Mouse (Mus musculus) embryo, embryonic 10 days (tissue): ENCODE data around the gene Avp.

Source experiments
- DNase-seq: peaks from one replicate; pipeline ENCODE4 v3.0.0-alpha.2; 2015; ENCODE audit warnings: low spot score

Gene Avp

DNA sequence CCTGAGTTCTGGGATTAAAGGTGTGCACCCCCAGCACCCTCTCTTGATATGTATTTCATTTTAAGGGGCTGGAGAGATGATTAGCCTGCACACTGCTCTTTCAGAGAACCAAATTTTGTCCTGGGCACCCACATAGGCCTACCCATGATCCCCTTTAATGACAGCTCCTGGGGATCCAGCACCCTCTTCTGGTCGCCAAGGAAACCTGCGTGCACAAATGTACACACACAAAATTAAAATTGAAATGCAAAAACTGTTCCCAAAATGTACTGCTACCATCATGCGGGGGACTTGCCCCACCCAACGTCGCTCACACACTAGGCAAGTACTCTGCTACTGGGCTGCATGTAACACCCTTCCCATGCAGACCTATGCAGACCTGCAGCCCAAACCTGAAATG is 7.4 kb downstream of the Avp start:
- DNase-seq = no peak

DNA sequence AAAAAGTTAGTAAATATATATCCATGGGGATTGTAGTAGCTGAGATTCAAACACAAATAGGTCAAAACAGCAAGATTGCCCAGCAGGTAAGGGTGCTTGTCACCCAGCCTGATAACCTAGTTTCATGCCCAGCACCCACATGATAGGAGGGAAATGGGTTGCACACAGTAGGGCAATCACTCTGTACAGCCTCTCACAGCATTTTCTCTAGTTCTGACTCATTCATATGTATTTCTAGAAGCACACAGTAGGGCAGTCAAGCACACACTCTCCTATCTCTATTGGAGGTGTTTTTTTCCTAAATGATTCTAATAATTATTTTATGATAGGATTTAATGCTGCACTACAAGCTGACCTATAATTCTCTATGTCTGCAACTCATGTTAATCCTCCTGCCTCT is 12.4 kb downstream of the Avp start:
- no peak for DNase-seq

DNA sequence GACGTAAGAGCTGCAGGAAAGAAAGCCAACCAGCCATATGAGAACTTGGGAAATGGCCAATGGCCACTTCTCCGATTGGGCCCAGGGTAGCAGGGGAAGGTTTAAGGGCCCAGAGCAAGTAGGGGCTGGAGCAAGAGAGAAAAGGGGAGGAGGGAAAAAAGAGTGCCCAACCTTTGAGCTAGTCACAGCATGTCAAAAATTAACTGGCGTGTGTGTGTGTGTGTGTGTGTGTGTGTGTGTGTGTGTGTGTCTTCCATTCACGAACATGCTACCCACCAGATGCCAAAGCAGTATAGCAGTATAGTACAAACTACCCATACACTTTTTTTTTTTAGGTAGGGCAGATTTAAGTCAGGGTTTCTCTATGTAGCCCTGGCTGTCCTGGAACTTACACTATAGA is 13.4 kb downstream of the Avp start:
- no peak for DNase-seq

DNA sequence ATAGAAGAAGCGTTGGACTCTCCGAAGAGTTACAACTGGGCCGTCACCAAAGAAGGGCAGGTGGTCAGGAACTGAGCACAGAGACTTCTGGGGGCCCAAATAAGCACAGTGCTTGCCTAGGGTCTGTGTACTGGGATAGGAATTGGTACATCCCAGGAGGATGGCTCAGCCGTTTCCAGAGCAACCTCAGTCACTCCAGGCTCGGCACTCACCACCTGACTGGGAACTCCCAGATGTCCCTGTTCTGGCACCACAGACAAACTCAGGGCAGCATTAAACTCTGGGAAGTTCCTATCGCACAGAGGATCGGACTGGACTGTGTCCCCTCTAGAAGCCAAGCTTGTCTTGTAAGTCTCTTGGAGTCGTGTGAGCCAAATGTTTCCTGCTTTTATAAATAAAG is 17.4 kb downstream of the Avp start:
- DNase-seq = no peak

DNA sequence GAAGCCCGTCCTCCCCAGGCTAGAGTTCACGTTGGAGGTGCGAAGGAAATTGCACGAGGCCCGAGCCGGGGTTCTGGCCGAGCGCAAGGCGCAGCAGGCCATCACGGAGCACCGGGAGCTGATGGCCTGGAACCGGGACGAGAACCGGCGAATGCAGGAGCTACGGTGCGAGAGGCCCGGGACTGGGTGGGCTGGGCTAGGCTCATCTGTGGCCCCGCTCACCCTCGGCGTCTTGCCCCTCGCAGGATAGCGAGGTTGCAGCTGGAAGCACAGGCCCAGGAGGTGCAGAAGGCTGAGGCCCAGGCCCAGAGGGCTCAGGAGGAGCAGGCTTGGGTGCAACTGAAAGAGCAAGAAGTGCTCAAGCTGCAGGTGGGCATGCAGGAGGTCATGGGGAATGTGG is 18.3 kb downstream of the Avp start:
- no peak for DNase-seq

DNA sequence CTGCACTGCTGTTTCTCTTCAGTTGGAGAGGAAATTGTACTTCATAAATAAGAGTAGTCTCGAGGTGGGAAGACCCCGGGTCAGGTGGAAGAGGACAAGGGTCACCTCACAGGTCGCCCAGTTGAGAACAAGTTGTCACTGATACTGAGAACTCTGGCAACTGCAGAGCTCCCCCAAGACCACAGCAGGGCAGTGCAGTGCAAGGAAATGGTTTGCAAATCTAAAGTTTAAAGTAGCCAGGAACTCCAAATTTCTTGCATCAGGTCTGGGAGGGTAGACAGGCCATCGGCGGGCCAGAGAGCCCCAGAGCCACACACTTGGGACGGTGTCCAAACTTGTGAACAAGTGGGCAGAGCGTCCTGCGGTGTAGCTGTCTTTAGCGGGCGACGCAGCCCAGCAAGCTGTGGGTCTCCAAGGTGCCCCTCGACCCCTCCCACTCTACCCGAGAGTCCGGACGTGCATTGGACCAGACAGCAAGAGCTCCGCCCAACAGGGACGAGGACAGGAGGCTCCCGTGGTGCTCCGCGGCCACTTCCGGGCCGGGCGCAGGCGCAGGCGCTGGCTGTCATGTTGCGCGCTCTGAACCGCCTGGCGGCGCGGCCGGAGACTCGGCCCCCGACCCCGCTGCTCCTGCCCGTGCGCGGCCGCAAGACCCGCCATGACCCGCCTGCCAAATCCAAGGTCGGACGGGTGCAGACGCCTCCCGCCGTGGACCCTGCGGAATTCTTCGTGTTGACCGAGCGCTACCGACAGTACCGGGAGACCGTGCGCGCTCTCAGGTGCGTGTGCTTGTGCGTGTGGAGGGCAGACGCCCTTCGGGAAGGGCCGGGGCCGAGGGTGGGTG is 18.9 kb downstream of the Avp start, which contains the start of gene Mrps26:
Gene Mrps26 (plus strand): TSS at position 531 of the 844 bp plus-strand sequence.
- peak; percentile 97 for DNase-seq

DNA sequence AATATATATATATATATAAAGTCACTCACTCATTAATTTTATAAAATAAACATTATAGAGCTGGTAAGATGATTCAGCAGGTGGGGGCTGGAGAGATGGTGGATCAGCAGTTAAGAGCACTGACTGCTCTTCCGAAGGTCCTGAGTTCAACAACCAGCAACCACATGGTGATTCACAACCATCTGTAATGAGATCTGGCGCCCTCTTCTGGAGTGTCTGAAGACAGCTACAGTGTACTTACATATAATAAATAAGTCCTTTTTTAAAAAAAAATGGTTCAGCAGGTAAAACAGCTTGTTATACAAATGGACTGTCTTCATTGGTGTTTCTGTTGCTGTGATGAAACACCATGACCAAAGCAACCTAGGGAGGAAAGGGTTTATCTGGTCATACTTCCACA is 24.3 kb downstream of the Avp start:
- DNase-seq = no peak

DNA sequence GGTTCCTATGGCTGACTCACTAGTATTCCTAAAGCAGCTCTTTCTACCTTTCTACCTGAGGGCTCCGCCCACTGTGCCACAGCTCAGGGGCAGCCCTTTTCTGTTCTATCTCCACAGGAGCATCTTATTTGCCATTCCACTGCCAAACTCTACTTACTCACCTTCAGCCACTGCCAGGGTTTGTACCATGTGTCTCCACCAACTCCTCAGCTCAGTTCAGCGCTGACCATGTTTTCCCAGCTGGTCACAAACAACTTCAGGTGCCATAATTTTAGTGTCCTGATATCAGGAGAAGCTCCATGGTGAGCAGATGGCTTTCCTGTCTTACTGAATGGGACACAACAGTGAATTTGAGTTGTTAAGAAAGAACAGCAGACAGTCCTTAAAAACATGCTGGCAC is 24.9 kb downstream of the Avp start:
- DNase-seq = no peak

DNA sequence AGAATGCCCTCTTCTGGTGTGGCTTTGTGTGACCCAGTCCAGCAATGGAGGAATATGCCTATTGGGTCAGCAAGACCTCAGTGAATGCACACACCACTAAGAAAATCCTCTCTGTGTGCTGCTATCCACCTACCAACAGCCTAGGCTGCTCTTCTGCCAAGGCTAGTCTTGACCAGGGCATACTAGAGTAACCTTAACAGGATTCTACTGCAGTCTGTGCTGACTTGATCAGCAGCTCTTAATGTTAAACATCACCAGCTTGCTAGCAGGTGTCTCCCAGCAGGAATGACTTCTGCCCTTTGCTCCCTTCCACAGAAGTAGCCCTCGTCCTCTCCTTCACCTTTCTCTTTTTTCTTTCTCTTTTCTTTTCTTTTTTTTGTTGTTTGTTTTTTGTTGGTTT is 26.1 kb downstream of the Avp start:
- DNase-seq = no peak

DNA sequence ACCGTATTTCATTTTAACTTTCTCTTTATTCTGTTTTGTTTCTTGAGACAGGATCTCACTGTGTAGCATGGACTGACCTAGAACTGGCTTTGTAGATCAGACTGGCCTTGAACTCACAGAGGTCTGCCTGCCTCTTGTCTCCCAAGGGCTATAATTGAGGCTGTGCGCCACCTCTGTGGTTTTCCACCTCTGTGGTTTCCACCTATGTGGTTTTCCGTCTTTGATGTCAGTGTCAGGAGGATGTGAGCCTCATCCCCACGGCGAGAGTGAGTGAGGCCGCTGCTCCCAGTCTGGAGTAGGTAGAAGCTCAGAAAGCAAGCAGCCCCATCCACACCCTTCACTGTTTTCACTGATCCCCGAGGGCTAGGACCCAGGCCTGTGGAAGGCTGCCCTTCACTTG is 27.5 kb downstream of the Avp start:
- no peak for DNase-seq

DNA sequence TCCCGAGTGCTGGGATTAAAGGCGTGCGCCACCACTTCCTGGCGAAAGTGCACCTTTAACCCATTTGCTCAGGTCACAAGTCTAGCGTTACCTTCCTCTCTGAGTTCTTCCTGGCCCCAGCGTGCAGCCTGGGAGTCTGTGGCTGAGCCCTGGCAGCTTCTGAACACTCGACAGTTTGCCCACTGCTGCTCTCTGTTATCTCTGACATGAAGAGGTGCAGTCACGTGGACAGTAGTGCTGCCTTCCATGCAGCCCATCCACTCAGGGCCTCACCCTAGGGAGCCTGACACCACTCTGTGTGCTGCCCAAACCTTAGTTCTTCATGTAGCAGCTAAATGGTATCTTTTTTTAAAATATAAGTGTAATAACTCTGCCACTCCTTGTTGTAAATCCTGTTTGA is 35.4 kb downstream of the Avp start:
- no peak for DNase-seq

DNA sequence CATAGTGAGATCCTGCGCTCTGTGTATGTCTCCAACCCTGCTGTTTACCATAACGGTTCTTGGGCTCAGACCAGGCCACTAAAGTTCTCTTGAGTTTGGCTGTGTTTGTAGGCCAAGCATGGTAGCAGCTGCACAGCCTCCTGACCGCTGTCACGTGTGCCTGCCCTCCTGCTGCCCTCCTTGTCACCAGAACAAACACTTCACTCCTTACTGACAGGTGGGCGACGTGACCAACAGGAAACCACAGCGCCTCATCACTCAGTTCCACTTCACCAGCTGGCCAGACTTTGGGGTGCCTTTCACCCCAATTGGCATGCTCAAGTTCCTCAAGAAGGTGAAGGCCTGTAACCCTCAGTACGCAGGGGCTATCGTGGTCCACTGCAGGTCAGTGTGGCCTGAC is 42.1 kb downstream of the Avp start:
- no peak for DNase-seq

DNA sequence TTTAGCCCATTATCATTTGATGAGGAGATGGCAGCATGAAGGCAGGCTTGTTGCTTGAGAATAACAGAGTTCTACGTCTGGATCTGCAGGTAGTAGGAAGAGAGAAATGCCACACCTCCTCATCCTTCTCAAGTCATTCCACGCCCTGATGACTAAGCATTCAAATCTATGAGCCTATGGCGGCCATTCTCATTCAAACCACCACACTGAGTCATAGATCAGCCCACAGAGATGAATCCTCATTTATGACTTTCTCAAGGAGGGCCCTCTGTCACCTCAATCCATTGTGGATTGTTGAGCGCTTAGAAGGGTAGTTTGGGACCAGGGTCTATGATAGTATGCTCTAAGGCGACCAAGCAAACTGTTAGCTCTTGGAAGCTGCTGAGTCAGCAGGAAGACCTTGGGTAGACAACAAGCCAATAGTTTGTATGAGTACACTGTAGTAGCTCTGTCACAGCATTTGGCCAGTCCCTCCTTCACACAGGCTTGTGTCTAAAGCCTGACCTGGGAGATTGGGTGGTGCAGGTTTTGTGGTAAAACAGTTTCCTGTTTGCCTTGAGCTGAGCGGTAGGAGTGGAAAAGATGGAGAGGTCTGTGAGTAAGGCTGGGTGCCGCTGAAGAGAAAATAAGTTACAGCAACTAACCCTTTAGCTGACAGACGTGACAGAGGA is 43.3 kb downstream of the Avp start:
- DNase-seq = no peak

DNA sequence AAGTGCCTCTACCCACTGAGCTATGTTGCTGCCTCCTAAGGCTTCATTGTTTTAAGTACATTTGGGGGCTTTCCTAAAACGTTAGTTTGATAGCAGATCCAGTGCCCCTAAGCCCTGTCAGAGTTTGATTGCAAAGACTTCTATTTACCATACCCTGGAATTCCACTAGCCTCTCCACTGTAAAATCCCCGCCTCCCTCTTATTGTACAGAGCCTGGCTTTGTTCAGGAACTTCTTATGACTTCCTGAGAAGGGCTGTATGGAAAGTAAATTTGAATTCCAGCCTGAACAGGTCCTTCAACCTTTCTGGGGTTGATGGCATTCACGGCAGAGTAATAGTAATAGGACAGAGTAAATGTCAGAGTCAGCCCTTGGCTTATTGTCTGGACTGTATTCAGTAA is 45.5 kb downstream of the Avp start:
- DNase-seq = no peak

DNA sequence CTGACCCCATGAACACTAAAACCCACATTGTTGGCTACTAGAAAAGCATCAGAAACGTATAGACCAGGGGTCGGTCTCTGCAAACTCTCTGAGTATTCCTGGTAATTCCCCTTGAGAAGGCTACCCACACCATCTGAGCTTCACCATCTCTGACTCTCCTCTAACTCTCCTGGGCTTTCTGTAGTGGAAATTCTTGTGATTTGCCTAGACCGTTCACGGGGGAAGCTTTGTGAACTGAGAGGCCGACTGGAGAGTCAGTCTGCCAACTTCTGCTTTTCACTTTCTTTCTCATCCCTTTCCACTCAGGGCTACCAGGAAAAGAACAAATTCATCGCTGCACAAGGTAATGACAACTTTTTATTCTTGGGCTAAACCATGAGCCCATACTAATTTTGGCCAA is 47.3 kb downstream of the Avp start:
- DNase-seq = no peak

DNA sequence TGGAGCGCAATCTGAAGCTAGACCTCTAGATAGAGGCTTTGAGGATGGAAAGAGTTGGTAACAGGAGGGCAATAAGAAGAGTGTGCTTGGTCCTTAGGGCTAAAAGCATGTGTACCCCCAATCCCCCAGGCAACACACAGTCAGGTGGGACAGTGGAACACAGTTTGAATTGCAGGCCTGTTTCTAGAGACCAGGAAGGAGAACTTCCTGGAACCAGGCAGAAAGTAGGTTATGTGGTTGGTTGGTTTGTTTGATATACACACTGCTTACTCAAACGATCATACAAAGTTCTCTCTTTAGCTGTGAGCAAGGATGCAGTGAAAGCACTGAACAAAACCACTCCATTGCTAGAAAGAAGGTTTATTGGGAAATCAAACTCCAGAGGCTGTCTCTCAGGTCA is 50.2 kb downstream of the Avp start:
- DNase-seq = no peak
